Mouse (Mus musculus) forebrain, postnatal 0 days (tissue): ENCODE measurements around the gene Ccdc69. TPM values are rescaled to one million over a fixed set of nuclear protein-coding genes. Genes with fewer than 3 reads are reported as not detected.

Experiments used
- ATAC-seq: fragments of 200-750 bp; cut with Nextera tagmentation; 2 replicates; pipeline ENCODE4 v1.8.0; 2017; ENCODE audit warnings: mild to moderate bottlenecking, moderate library complexity
- DNase-seq: peaks from one replicate; pipeline ENCODE4 v3.0.0-alpha.2; 2015
- H3K27ac ChIP-seq: fragments of 300-500 bp; sonication (generic); 2 replicates; pipeline ENCODE4 v1.5.1; 2014; ENCODE audit warnings: low read depth, mild to moderate bottlenecking, antibody characterized with exemption, low read length, moderate library complexity, mixed read lengths
- H3K27me3 ChIP-seq: fragments of 300-500 bp; sonication (generic); 2 replicates; pipeline ENCODE4 v1.6.1; 2014; ENCODE audit warnings: mild to moderate bottlenecking, low read length, mixed read lengths; ENCODE audit not compliant: insufficient read depth
- H3K36me3 ChIP-seq: fragments of 300-500 bp; sonication (generic); 2 replicates; pipeline ENCODE4 v1.6.1; 2014; ENCODE audit warnings: mild to moderate bottlenecking, moderate library complexity; ENCODE audit not compliant: insufficient read depth
- H3K4me1 ChIP-seq: fragments of 300-500 bp; sonication (generic); 2 replicates; pipeline ENCODE4 v1.6.1; 2014; ENCODE audit warnings: antibody characterized with exemption; ENCODE audit not compliant: insufficient read depth
- H3K4me2 ChIP-seq: fragments of 300-500 bp; sonication (generic); 2 replicates; pipeline ENCODE4 v1.6.1; 2014; ENCODE audit warnings: low read depth, mild to moderate bottlenecking, moderate library complexity
- H3K4me3 ChIP-seq: fragments of 300-500 bp; sonication (generic); 2 replicates; pipeline ENCODE4 v1.5.1; 2014; ENCODE audit warnings: low read depth, low read length, mixed read lengths
- H3K9ac ChIP-seq: fragments of 300-500 bp; sonication (generic); 2 replicates; pipeline ENCODE4 v1.6.1; 2014; ENCODE audit warnings: mild to moderate bottlenecking
- H3K9me3 ChIP-seq: fragments of 300-500 bp; sonication (generic); 2 replicates; pipeline ENCODE4 v1.6.1; 2016; ENCODE audit warnings: low read length
- CTCF ChIP-seq: sonication (generic); IDR thresholded peaks from 2 replicates; pipeline ENCODE4 v1.5.1; 2016; ENCODE audit warnings: antibody characterized with exemption, control low read depth, low read depth
- WGBS: fragments of 180-500 bp; shearing (Covaris S2); extraction: QIAGEN DNeasy Blood & Tissue Kit; methylation state at CpG from one replicate; pipeline ENCODE4 v1.1.7; 2014; 5-methylcytosine and 5-hydroxymethylcytosine counted together
- polyA plus RNA-seq: library from polyadenylated mRNA; unstranded; fragments of >200 nt; fragmentation: Nextera tagmentation; extraction: Ambion mirVana; gene quantifications from 2 replicates; pipeline ENCODE4 v1.2.1, GENCODE M21; 2015
- total RNA-seq: library from RNA; depleted of rRNA; stranded (reverse); fragments of >200 nt; gene quantifications from 2 replicates; pipeline ENCODE4 v1.2.3, GENCODE M21; 2014

Gene Ccdc69
- total and polyA plus RNA-seq, 2 experiments from 2014 or later: 0.18 to 0.48 TPM

DNA sequence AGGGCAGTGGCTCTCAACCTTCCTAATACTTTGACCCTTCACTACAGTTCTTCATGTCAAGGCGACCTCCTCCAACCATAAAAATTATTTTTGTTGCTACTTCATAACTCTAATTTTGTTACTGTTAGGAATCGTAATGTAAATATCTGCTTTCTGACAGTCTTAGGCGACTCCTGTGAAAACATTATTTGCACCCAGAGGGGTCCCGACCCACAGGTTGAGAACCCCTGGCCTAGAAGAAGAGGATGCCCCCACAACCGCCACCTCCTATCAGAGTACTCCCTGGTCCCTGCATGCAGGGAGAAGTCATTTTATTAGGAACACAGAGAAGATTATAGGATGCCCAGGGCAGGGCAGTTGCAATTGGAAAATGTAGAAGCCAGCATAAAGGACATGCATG is 6.6 kb downstream of the Ccdc69 start:
- WGBS: 90% methylated on average over 5 of the region's 5 CpGs
- no peak for ATAC-seq

GRCm38 (mm10) chr11:55069023-55069422 is 8.9 kb downstream of the Ccdc69 start:
- DNase-seq: peak; percentile 25
- ATAC-seq: peak; percentile 23; the same call in 1 of the 2 replicates

More for the DNA sequence above, 6.6 kb downstream of the Ccdc69 start:
- Histone ChIP-seq H3K27me3 (no peaks in the 10 kb centered on the region), H3K4me1 (no peaks in the 10 kb centered on the region), H3K36me3 (no peaks in the 10 kb centered on the region), H3K27ac (no peak overlapping the region), H3K4me2 (no peak overlapping the region), H3K9ac (no peak overlapping the region), H3K4me3 (no peak overlapping the region), H3K9me3 (no peaks in the 10 kb centered on the region)
- DNase-seq: no peak
- TF ChIP-seq CTCF: no peak

DNA sequence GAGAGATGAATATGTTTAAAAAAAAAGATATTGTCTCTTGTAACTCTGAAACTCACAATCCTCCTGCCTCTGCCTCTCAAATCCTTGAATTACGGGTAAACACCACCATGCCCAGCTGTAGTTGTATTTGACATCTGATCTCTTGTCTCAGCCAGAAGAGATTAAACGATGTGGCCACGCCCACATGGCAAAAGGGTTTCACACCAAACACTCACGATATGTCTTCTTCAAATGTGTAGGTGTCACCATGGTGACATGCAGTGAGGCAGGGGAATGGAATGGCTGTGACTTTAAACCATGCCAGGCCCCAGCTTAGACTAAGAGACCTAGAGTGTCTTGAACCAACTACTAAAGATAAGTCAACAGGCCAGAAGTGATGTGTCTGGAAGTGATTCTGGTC is 11.0 kb downstream of the Ccdc69 start:
- Histone ChIP-seq H3K27ac (no peak overlapping the region), H3K27me3 (no peaks in the 10 kb centered on the region), H3K4me2 (no peak overlapping the region), H3K36me3 (no peaks in the 10 kb centered on the region), H3K9me3 (no peaks in the 10 kb centered on the region), H3K9ac (no peak overlapping the region), H3K4me3 (no peak overlapping the region), H3K4me1 (no peaks in the 10 kb centered on the region)
- WGBS: 51% methylated on average over 4 of the region's 4 CpGs
- DNase-seq (no peak), ATAC-seq (no peak)
- TF ChIP-seq CTCF: no peak

More at GRCm38 (mm10) chr11:55069023-55069422, 8.9 kb downstream of the Ccdc69 start:
- H3K4me3 ChIP-seq: no peak overlapping the region
- H3K9ac ChIP-seq: no peak overlapping the region
- 24% methylated on average over 2 of the region's 2 CpGs for WGBS
- H3K27ac ChIP-seq: no peak overlapping the region
- no peaks in the 10 kb centered on the region for H3K9me3 ChIP-seq
- no peaks in the 10 kb centered on the region for H3K4me1 ChIP-seq
- H3K27me3 ChIP-seq: no peaks in the 10 kb centered on the region
- H3K4me2 ChIP-seq: no peak overlapping the region
- no peak for TF ChIP-seq CTCF
- no peaks in the 10 kb centered on the region for H3K36me3 ChIP-seq

DNA sequence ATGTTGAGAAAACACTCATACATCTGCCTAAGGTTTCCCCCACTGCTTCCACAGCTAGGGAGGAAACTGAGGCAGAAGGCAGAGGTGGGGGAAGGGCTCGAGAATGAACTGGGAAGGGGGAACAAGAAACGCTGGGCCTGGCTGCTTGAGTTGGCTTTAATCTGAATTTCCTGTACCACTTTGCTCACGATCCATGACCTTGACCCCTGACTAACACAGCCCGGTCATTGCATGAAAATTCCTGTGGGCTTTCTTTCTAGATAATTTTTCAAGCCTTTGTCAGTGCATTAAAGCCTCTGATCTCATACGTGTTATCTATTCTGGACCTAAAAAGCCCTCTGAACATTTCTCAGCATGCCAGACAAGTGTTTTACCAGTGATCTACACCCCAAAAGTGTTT is 15.1 kb downstream of the Ccdc69 start:
- Histone ChIP-seq H3K4me3 (no peak overlapping the region), H3K9ac (no peak overlapping the region), H3K27ac (no peak overlapping the region), H3K4me2 (no peak overlapping the region), H3K27me3 (no peaks in the 10 kb centered on the region), H3K36me3 (no peaks in the 10 kb centered on the region), H3K9me3 (no peaks in the 10 kb centered on the region), H3K4me1 (no peaks in the 10 kb centered on the region)
- ATAC-seq: no peak
- no peak for DNase-seq
- no peak for TF ChIP-seq CTCF
- WGBS: 74% methylated on average over 5 of the region's 5 CpGs

GRCm38 (mm10) chr11:55060802-55061201 is 17.1 kb downstream of the Ccdc69 start:
- no peaks in the 10 kb centered on the region for H3K4me1 ChIP-seq
- no peaks in the 10 kb centered on the region for H3K36me3 ChIP-seq
- 90% methylated on average over 5 of the region's 5 CpGs for WGBS
- DNase-seq: no peak
- no peaks in the 10 kb centered on the region for H3K9me3 ChIP-seq
- no peak overlapping the region for H3K4me3 ChIP-seq
- H3K9ac ChIP-seq: no peak overlapping the region
- H3K4me2 ChIP-seq: no peak overlapping the region
- no peaks in the 10 kb centered on the region for H3K27me3 ChIP-seq
- no peak for ATAC-seq
- no peak overlapping the region for H3K27ac ChIP-seq
- no peak for TF ChIP-seq CTCF

GRCm38 (mm10) chr11:55057511-55057910 is 20.4 kb downstream of the Ccdc69 start:
- 0 out of 2 replicates have a peak, but pooled peaks have one; percentile 10 for TF ChIP-seq CTCF
- no peak for ATAC-seq
- WGBS: 92% methylated on average over 3 of the region's 3 CpGs

DNA sequence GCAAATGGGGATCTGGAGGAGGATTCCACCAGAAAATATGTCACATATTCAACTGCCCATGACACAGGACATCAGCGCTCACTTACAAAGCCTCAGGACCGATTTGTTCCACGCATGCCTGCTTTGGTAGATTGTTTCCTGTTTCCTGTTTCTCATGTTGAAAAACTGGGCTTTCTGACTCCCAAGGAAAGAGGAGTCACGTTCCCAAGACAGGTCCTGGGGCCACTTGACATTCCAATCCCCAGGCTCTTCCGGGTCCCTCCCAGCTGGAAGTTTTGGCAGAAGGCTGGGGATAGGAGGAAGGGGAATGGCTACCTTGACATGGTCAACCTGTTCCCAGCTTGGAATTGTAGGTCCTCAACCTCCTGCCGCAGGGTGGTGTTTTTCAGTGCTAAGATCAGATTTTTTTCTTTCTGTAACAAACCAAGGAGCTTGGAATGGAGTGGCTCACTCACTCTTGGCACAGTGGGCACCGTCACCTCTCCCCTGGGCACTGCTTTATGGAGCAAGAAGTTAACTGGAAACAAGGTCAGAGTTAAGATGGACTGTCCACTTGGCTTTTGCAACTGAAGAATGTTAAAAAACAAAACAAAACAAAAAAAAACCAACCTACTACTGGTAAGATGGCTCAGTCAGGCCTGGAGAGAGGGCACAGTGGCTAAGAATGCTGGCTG is 27.0 kb downstream of the Ccdc69 start:
- 86% methylated on average over 7 of the region's 7 CpGs for WGBS
- no peak for DNase-seq
- Histone ChIP-seq H3K27me3 (no peaks in the 10 kb centered on the region), H3K27ac (no peak overlapping the region), H3K4me2 (no peak overlapping the region), H3K4me1 (no peaks in the 10 kb centered on the region), H3K9me3 (no peaks in the 10 kb centered on the region), H3K9ac (no peak overlapping the region), H3K36me3 (no peaks in the 10 kb centered on the region), H3K4me3 (no peak overlapping the region)
- no peak for ATAC-seq
- no peak for TF ChIP-seq CTCF

More at GRCm38 (mm10) chr11:55057511-55057910, 20.4 kb downstream of the Ccdc69 start:
- Histone ChIP-seq H3K27me3 (no peaks in the 10 kb centered on the region), H3K4me2 (no peak overlapping the region), H3K4me3 (no peak overlapping the region), H3K4me1 (no peaks in the 10 kb centered on the region), H3K9ac (no peak overlapping the region), H3K36me3 (no peaks in the 10 kb centered on the region), H3K9me3 (no peaks in the 10 kb centered on the region), H3K27ac (no peak overlapping the region)
- no peak for DNase-seq
